In the genomic region with DNA sequence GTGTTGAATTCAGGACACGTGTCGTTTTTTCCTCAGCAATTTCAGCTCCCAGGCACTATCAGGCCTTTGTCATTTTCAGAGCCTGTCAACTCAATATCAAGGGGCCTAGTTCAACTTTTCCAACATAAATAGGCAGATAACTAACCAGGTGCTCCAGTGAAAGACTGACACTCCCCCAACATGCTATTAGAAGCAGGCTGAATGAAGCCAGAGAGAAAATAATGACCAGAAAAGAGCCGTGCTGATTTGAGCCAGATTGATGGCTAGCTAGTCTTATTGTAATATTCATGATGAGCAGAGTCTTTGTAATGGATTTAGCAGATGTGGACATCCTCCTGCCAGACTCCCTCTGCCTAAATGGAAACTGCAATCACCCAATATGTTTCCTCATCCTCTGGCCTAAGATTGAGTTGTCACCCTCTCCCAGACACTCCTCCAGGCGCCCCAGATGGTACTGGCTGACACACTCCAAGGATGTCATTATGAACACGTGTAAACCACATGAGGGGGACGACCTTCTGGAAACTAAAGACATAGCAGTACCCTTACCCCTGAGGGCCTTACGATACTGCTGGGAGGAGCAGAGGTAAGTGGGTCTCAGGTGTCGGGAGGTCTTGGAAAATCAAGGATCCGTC, we compare ENCODE assay signal across 14 mouse cellular contexts.
DNase-seq lines count a peak whose midpoint lies in the region; ATAC-seq and TF ChIP-seq lines count a peak whose summit lies in the region.
"Had no signal": no experiment of that assay in that cellular context is flagged by ENCODE, and none has a peak within 500 bp of the region (broad histone marks: within the 10 kb centered on the region; RNA-seq: fewer than 3 reads in every experiment).

No protein-coding gene starts in this region.

- no peak for TF ChIP-seq CTCF in midbrain, postnatal 0 days (IDR thresholded peaks at IDR 0.05)

- H3K4me3 ChIP-seq in forebrain, embryonic 12.5 days (replicated peaks) = no peak overlapping the region
- H3K4me3 ChIP-seq in forebrain, embryonic 10.5 days = no peak overlapping the region
- no peak overlapping the region for H3K4me3 ChIP-seq in forebrain, embryonic 14.5 days (ENCODE audit: low read depth, low read length)
- no peak overlapping the region for H3K4me3 ChIP-seq in hindbrain, embryonic 16.5 days (ENCODE audit: low read length)
- H3K4me3 ChIP-seq in midbrain, postnatal 0 days (ENCODE audit: low read depth, low read length) = no peak overlapping the region
- H3K4me3 ChIP-seq: myocyte had no signal

- no peaks in the 10 kb centered on the region for H3K27me3 ChIP-seq in forebrain, embryonic 12.5 days
- H3K27me3 ChIP-seq in forebrain, embryonic 10.5 days (ENCODE audit: poor library complexity, severe bottlenecking) = no peaks in the 10 kb centered on the region; the same call in 1 of the 2 replicates
- no peaks in the 10 kb centered on the region for H3K27me3 ChIP-seq in forebrain, embryonic 14.5 days (replicated peaks; ENCODE audit: control insufficient read depth, insufficient read depth, low read length)
- H3K27me3 ChIP-seq in hindbrain, embryonic 16.5 days (replicated peaks; ENCODE audit: control insufficient read depth, insufficient read depth, low read length) = no peaks in the 10 kb centered on the region
- no peaks in the 10 kb centered on the region for H3K27me3 ChIP-seq in midbrain, postnatal 0 days (ENCODE audit: insufficient read depth, low read length)

- peak; percentile 82 for ATAC-seq in forebrain, embryonic 12.5 days (ENCODE audit: low FRiP score)
- peak; percentile 92 for ATAC-seq in forebrain, embryonic 14.5 days
- peak; percentile 71; the same call in 1 of the 2 replicates for ATAC-seq in hindbrain, embryonic 16.5 days
- no peak for ATAC-seq in midbrain, postnatal 0 days (ENCODE audit: low FRiP score)
- ATAC-seq: intestine, embryonic 16.5 days had no signal

- H3K27ac ChIP-seq in forebrain, embryonic 12.5 days = no peak overlapping the region
- no peak overlapping the region for H3K27ac ChIP-seq in forebrain, embryonic 10.5 days
- H3K27ac ChIP-seq in forebrain, embryonic 14.5 days (ENCODE audit: low read depth, low read length) = peak overlapping the region; percentile 45; the same call in 1 of the 2 replicates
- 0 out of 2 replicates have a peak overlapping the region, but pooled peaks have one; percentile 1 for H3K27ac ChIP-seq in hindbrain, embryonic 16.5 days (ENCODE audit: low read depth, low read length)
- no peak overlapping the region for H3K27ac ChIP-seq in midbrain, postnatal 0 days (ENCODE audit: low read depth, low read length)

- no peak overlapping the region for H3K4me2 ChIP-seq in forebrain, embryonic 12.5 days
- H3K4me2 ChIP-seq in forebrain, embryonic 14.5 days (ENCODE audit: low read length) = no peak overlapping the region
- no peak overlapping the region for H3K4me2 ChIP-seq in hindbrain, embryonic 16.5 days (ENCODE audit: low read length)
- H3K4me2 ChIP-seq in midbrain, postnatal 0 days (ENCODE audit: low read depth, low read length, poor library complexity, severe bottlenecking) = no peak overlapping the region

- WGBS in forebrain, embryonic 12.5 days = 62% methylated on average over 9 of the region's 9 CpGs
- 84% methylated on average over 9 of the region's 9 CpGs for WGBS in forebrain, embryonic 10.5 days
- WGBS in forebrain, embryonic 14.5 days = 50% methylated on average over 9 of the region's 9 CpGs
- WGBS in hindbrain, embryonic 16.5 days = 33% methylated on average over 9 of the region's 9 CpGs
- 46% methylated on average over 9 of the region's 9 CpGs for WGBS in midbrain, postnatal 0 days

- H3K9ac ChIP-seq in forebrain, embryonic 12.5 days = no peak overlapping the region
- no peak overlapping the region for H3K9ac ChIP-seq in forebrain, embryonic 14.5 days (ENCODE audit: low read length)
- no peak overlapping the region; the same call in 1 of the 2 replicates for H3K9ac ChIP-seq in hindbrain, embryonic 16.5 days (ENCODE audit: low read depth, low read length)
- H3K9ac ChIP-seq in midbrain, postnatal 0 days (replicated peaks; ENCODE audit: low read length, poor library complexity, severe bottlenecking) = no peak overlapping the region

- no peak for DNase-seq in forebrain, embryonic 10.5 days (ENCODE audit: extremely low spot score, low spot score)
- peak; percentile 72 for DNase-seq in forebrain, embryonic 14.5 days (ENCODE audit: low spot score)
- DNase-seq in midbrain, postnatal 0 days (ENCODE audit: low spot score) = peak; percentile 11
- no peak for DNase-seq in ovary, postnatal 10 days (ENCODE audit: low spot score)
- no peak for DNase-seq in adrenal gland, adult 2 months
- DNase-seq in right cerebral cortex, postnatal 14 days = no peak
- DNase-seq: adrenal gland, postnatal 36 days; cerebellum, adult 11-12 months; kidney, postnatal 36 days; lung, postnatal 36 days had no signal

- no peaks in the 10 kb centered on the region for H3K9me3 ChIP-seq in forebrain, embryonic 12.5 days
- H3K9me3 ChIP-seq in forebrain, embryonic 10.5 days = no peaks in the 10 kb centered on the region
- H3K9me3 ChIP-seq in forebrain, embryonic 14.5 days (replicated peaks; ENCODE audit: control insufficient read depth, low read length) = no peaks in the 10 kb centered on the region
- no peaks in the 10 kb centered on the region; the same call in 1 of the 2 replicates for H3K9me3 ChIP-seq in hindbrain, embryonic 16.5 days (ENCODE audit: control insufficient read depth, low read length)
- H3K9me3 ChIP-seq in midbrain, postnatal 0 days (ENCODE audit: low read length) = no peaks in the 10 kb centered on the region

- H3K36me3 ChIP-seq in forebrain, embryonic 12.5 days (replicated peaks) = no peaks in the 10 kb centered on the region
- H3K36me3 ChIP-seq in forebrain, embryonic 10.5 days (replicated peaks) = no peaks in the 10 kb centered on the region
- H3K36me3 ChIP-seq in forebrain, embryonic 14.5 days (ENCODE audit: control insufficient read depth, insufficient read depth, low read length) = no peaks in the 10 kb centered on the region
- no peaks in the 10 kb centered on the region for H3K36me3 ChIP-seq in hindbrain, embryonic 16.5 days (ENCODE audit: control insufficient read depth, insufficient read depth, low read length)
- no peaks in the 10 kb centered on the region for H3K36me3 ChIP-seq in midbrain, postnatal 0 days (ENCODE audit: insufficient read depth, low read length)

- H3K4me1 ChIP-seq in forebrain, embryonic 12.5 days = peaks cover 4% of the 10 kb centered on the region; the same call in 1 of the 2 replicates
- H3K4me1 ChIP-seq in forebrain, embryonic 10.5 days = peaks cover 11% of the 10 kb centered on the region; the same call in 1 of the 2 replicates
- H3K4me1 ChIP-seq in forebrain, embryonic 14.5 days (ENCODE audit: control insufficient read depth, insufficient read depth, low read length) = 0 out of 2 replicates have a peak, but pooled peaks cover 2% of the 10 kb centered on the region
- H3K4me1 ChIP-seq in hindbrain, embryonic 16.5 days (ENCODE audit: control insufficient read depth, insufficient read depth, low read depth, low read length) = no peaks in the 10 kb centered on the region
- no peaks in the 10 kb centered on the region for H3K4me1 ChIP-seq in midbrain, postnatal 0 days (ENCODE audit: insufficient read depth, low read length)

Comparison
In these comparisons a context has a peak if more than half of its experiments do, and no peak if none do; other contexts are left out.
1. H3K27ac ChIP-seq: peak in forebrain, embryonic 14.5 days (single experiment) and hindbrain, embryonic 16.5 days (single experiment); none in forebrain, embryonic 12.5 days (single experiment), forebrain, embryonic 10.5 days (single experiment) and midbrain, postnatal 0 days (single experiment).
2. DNase-seq: peak in forebrain, embryonic 14.5 days (single experiment) and midbrain, postnatal 0 days (single experiment); none in forebrain, embryonic 10.5 days (single experiment), ovary, postnatal 10 days (single experiment), adrenal gland, adult 2 months (single experiment) and right cerebral cortex, postnatal 14 days (single experiment).